In genomic region chr11:119298917-119299316, GRCm38 (mm10) we compare ENCODE assay signal across 1 mouse cellular context.
A peak's percentile ranks its signal among the peaks of the same experiment; 100 is the strongest.
TF ChIP-seq lines count a peak whose summit lies in the region.

No protein-coding gene starts in this region.

TF ChIP-seq in CH12.LX, 34 proteins besides CTCF, POLR2A, EP300 and RAD21:
- 0 out of 2 replicates have a peak, but pooled peaks have one; percentile 44 for TF ChIP-seq CHD2 (IDR thresholded peaks at IDR 0.05; ENCODE audit: low read length)
- no peak for TF ChIP-seq CHD1 (IDR thresholded peaks at IDR 0.05; ENCODE audit: low read depth, low read length)
- TF ChIP-seq ZNF384 (IDR thresholded peaks at IDR 0.05; ENCODE audit: low read depth, low read length), result peak; percentile 41; the same call in 1 of the 2 replicates
